Mouse (Mus musculus) cerebellum, adult (tissue): ENCODE data around the gene B4galt1.

Source experiments
- ATAC-seq: cut with Nextera tagmentation; 2 replicates; pipeline ENCODE4 v1.9.2; 2017; ENCODE audit warnings: mild to moderate bottlenecking, moderate library complexity, mixed read lengths; ENCODE audit not compliant: insufficient number of reproducible peaks, low FRiP score, low TSS enrichment

B4galt1 gene

GRCm38 (mm10) chr4:40873320-40873719, 19.5 kb upstream of the B4galt1 start:
- no peak for ATAC-seq

GRCm38 (mm10) chr4:40872129-40872528, 18.3 kb upstream of the B4galt1 start:
- ATAC-seq, result no peak

GRCm38 (mm10) chr4:40870206-40870605, 16.4 kb upstream of the B4galt1 start:
- no peak for ATAC-seq

DNA sequence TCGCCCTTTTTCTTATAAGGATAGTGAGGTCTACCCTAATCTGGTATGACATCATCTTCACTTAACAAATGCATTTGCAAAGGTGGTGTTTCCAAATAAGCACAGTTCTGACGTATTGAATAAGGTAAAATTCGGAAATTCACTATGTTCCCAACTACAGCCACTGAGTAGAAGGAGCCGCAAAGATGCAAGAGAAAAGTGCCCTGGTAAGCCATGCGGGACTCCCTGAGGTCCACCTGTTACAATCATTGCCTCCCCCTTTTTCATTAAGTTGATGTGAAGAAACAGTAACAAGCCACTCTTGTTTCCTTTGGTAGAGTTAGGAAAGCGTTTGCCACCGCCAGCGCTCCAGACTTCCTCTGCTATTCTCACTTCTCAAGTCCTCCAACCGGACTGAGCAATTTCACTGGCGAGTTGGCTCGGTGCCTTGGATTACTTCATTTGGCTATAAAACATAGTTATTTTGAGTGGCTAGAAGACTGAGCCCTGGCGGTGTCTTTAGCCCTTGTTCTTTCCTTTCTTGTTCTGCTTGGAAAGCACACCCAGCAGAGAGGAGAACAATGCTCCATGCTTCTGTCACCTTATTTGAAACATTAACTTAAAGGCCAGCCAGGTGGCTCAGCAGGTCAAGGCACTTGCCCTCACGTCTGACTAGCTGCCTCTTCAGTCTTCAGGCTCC, 14.9 kb upstream of the B4galt1 start:
- ATAC-seq, result 0 out of 2 replicates have a peak, but pooled peaks have one; percentile 36

DNA sequence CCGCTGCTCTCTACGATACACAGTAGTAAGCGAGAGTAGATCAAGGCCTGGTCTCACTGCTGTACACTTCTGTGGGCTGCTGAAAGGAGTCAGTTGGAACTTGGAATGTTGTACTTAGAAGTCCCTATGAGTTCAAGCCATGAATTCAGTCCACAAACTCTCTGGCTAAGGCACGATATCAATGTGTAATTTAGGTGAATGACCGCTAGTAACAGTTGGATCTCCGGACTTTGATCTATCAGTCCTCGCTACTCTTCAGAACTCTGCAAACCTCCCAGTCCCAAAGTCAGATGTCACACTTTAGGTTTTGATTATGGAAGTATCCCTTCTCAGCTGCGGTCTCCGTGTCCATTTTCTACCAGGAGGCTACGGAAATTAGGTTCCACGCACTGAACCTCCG, 10.6 kb upstream of the B4galt1 start:
- no peak for ATAC-seq

GRCm38 (mm10) chr4:40863340-40863739, 9.5 kb upstream of the B4galt1 start:
- ATAC-seq, result no peak

DNA sequence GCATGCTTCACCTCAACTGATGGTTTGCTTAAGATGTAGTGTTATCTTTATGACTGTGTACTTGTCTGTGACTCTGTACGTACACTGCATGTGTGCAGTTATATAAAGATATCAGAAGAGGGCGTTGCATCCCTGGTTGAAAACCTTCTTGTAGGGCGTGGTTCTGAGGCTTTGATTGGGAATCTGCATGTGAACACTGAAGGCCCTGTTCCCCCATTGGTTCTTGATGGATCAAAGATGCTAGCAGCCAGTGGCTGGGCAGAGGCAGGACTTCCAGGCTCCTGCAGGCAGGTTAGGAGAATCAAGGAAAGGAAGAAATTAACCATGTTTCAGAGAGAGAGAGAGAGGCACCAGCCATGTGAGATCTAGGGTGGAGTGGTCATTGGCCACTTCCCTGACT, 7.3 kb upstream of the B4galt1 start:
- ATAC-seq, result no peak

DNA sequence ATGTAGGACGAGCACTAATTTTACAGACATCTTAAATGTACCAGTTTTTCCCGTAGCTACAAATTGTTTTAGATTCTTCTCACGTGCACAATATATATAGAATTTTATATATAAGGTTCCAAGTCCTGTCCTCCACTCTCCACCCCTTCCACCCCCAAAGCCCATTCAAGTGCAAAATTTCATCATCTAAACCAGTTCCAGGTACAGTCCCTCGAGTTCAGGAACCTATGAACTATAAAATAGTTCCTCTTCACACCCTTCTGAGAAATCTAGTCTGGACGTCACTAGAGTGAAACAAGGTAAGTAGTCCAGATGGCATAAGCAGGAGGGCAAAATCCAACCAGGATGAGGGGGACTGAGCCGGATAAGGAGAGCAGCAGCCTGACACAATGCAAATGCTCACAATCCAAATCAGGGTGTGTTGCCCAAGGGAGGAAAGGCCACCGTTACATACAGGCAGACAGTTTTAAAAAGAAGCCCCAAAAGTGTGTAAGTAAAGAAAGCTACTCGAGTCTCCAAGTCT, 4.1 kb upstream of the B4galt1 start:
- ATAC-seq, result no peak

- no peak for ATAC-seq
Observed at GRCm38 (mm10) chr4:40856571-40856970, 2.8 kb upstream of the B4galt1 start.

DNA sequence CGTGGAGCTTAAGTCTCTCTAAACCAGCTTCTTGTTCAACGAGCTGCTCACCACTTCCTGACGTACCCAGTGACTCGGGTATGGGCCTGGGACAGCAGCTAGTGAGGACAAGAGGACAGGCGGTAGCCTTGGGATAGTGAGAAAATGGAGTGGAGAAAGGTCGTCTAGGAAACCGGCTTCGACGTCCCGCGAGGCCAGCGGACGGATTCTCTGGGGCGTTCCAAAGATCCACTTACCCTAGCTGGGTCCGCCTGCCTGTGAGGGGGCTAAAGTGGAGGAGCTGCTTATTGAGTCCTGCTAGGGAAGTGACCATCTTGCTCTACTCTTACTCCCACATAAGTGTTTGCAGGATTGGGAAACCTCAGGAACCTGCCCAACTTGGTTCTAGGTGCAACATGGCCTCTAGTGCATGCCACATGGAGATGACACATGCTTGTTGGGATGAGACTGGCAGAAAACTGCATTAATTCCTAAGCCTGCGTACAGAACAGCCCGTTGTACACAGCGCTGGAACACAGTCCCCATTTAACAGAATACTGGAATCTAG, 655 bp upstream of the B4galt1 start:
- ATAC-seq, result no peak; the same call in 1 of the 2 replicates

DNA sequence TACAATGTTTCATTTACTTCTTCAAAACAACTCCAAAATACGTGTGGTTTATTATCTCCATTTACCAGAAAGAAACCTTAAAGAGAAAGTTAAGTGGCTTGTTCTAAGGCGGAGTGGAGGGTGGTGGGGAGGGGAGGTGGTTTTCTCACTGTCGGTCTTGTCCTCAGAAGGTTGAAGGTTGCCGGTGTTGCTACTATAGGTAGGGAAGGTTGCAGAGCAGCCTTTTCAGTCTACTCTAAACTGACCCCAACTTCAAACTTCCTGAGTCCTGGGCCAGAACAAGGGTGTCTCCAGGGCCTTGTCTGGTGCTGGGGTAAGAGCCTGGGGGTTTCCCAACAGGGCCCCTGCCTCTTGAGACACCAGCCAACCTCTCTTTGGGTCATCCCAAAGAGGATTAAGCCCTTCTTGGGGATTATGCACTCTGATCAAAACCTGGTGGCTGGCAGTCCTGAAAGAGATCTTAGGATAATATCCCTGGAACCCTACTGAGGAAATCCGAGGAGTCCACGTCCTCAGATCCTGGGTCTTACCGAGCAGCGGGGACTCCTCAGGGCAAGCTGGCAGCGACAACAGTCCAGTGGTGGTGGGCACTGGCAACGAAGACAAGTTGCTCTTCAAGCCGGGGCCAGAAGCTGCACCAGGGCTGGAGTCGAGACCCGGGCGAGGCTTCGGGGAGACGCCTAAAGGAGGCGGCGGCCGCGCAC, 792 bp downstream of the B4galt1 start:
- ATAC-seq, result no peak

DNA sequence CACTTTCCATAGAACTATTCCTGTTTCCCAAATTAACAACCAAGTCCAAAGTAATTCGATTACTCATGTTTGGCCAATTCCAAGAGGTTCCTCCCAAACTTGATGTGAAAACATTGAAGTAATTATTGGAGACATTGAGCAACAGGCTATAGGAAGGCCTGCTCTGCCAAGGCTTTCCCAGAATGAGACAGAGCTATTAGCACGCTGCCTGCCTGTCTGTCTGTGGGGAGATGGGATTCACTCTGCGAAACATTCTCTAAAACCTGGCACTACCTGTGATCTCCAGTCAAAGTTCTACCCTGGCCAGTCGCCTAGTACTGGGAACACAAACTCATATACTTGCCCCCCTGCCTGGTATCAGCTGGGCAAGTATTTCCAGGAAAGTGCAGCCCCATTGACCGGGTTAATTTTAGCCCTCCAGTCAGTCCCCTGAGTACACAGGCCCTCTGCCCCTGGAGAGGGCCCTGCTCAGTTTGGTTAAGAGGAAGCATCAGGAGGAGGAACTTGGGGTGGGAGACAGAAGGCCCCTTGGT, 1.5 kb downstream of the B4galt1 start:
- ATAC-seq, result no peak

- no peak for ATAC-seq
Observed at GRCm38 (mm10) chr4:40851763-40852248, 2.0 kb downstream of the B4galt1 start.

DNA sequence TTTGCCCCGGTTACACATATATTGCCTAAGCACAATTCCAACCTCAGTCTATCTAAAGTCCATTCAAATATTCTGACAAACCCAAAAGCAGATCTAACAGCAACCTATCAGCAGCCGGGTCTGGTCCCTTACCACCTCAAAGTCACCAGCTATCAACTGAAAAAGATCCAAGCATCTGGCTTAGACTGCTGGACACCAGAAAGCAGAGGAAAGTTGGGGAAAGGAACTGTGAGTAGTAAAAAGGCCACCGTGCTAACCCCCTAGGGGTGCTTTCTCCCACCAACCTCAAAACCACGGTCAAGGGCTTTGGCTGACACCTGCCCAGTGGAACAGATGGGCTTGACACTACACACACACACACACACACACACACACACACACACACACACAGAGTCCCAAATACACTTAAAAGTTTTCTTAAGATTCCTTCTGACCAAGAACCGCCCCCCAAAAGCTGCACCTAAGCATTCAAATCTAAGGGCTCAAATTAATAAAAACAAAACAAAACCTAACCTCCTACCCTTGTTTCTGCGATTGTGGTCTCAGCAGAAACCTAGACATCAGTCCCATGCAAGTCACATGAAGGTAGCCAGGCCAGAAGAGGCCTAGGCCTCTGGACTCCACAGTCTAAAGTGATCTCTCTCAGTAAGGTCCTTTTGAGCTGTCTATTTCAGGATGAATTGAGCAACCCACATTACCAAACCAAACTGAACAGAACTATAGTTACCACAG, 2.6 kb downstream of the B4galt1 start:
- ATAC-seq, result no peak

GRCm38 (mm10) chr4:40850582-40850981, 3.2 kb downstream of the B4galt1 start:
- ATAC-seq, result no peak

- ATAC-seq, result no peak
Observed at GRCm38 (mm10) chr4:40849518-40849917, 4.3 kb downstream of the B4galt1 start.

GRCm38 (mm10) chr4:40848246-40848645, 5.6 kb downstream of the B4galt1 start:
- no peak for ATAC-seq

DNA sequence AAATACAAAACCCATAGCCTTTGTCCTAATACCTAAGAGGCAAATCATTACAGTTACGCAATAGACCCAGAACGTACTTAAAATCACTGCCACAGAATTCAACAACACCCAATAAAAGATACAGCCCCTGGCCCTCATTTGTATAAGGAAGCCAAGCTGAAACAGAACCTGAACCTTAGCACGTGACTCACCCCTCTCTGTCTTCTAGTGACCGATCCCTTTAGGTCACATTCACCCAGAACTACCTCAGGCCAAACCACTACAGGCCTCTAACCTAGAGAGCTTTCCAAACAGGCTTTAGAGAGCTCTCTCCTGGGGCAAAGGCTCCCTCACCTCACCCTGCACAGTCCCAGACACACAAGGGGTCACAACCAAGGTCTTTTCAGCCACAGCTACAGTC, 6.6 kb downstream of the B4galt1 start:
- ATAC-seq, result no peak

GRCm38 (mm10) chr4:40846143-40846931, 7.5 kb downstream of the B4galt1 start:
- no peak for ATAC-seq
